Mouse (Mus musculus) gastrocnemius, postnatal 25 days (tissue): Measurements from ENCODE around the gene Defb3. TPM values are rescaled to one million over a fixed set of nuclear protein-coding genes. Genes with fewer than 3 reads are reported as not detected.
"Not testable (repeated sequence)": the region's sequence is repeated elsewhere in the genome, so short reads cannot be mapped to it uniquely, and the experiment has no call there.

Source experiments
- DNase-seq: peaks from one replicate; pipeline ENCODE4 v3.0.0; 2022
- long read RNA-seq, 2 experiments: library from polyadenylated mRNA; stranded (forward); transcript quantifications; one replicate each; pipeline ENCODE4 v2.0.0; 2021
- total RNA-seq, 2 experiments: library from RNA; stranded (reverse); gene quantifications; 1 replicate in 1 of 2; 2 replicates in 1 of 2; pipeline ENCODE4 v1.2.3; 2021

Defb3 gene
- not detected for total RNA-seq
- long read RNA-seq, experiment 1 = 0 reads
- long read RNA-seq, experiment 2 = 0 reads

GRCm38 (mm10) chr8:19293060-19293459 lies at the start of gene Defb3:
Defb3 (plus strand) TSS chr8:19293360.
- DNase-seq = not testable (repeated sequence)

DNA sequence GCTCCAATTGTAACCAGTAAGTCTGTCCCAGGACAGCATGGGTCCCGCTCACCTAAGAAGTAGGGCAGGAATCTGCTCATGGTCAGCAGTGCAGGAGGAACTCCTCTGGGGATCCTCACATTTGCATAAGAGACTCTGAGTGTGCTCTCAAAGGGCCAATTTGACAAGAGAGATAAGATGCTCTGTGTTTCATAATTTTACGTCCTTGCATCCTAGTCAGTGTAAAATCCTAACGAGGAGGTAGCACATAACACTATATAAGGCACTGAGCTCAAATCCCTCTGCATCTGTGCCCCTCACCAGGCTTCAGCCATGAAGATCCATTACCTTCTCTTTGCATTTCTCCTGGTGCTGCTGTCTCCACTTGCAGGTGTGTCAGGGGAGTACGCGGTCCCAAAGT lies 45.9 kb upstream of the Defb3 start, which contains the start of gene Defb5:
Gene Defb5, plus strand, starts transcription at position 301 of the 400 bp plus-strand sequence.
- DNase-seq = no peak

DNA sequence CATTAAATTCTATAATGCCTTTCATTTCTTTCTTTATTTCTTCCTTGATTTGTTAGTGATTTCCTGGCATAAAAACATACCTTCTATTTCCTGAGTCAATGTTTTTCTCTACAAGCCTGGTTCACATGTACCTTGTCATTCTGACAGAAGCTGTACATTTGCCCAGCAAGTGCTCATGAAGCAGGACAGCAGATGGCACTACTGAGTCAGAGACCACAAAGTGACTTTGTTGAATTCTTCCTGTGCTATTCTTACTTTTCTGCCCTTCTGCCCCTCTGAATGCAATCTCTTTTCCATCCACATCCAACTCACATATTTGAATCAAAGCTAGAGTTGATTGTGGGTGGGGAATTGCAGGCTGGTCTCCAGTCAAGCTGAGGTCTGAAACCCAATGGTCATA lies 35.0 kb upstream of the Defb3 start:
- DNase-seq = no peak

DNA sequence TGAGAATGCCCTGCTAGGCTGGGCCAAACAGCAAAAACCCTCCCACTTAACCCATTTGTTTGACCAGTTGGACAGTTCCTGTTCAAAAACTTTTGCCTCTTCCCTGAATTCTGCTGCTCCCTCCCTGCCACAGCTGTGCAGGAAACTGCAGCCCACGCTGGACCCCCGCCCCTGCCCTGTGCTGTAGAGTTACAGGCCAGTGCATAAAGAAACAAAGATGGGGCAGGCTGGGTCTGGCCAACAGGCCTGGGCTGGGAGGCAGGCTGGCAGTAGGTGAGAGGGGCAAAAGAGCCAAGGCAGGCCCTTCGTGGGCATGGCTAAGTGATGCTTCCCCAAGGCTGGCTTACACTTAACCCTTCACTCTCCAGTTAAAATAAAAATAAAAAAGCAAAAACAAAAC lies 33.5 kb upstream of the Defb3 start:
- DNase-seq = no peak

DNA sequence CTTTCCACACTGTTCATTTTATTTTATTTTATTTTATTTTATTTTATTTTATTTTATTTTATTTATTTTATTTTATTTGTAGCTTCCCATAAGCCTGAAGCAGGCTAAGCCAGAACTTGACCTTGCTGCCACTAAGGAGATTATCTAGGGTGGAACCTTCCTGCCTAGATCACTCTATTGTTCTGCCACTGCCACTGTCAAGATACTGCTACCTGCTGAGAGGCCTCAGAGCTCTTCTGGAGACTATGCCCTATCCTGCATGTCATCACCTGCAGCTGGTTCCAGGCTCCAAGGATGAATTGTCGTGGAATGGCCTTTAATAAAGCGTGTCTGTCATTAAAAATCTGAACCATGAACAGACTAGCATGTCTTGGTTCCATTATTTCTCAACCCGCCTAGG lies 5.2 kb downstream of the Defb3 start:
- DNase-seq = not testable (repeated sequence)

DNA sequence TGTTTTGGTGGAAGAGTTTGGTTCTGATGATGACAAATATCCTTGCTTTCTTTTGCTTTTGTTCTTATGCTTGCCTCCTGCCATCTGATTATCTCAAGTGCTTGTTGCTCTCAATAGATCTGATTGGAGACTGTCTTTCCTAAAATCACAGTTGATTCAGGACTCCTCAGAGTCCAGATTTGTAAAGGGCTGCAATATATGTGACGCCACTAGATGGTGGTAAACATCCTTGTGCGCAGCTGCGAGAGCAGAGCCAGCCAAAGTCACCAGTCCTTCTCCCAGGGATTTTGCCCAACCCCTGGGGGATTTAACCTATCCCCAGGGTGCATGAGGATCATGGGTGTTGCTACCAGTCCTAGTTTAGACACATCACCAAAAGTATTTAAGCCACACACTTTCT lies 38.7 kb downstream of the Defb3 start:
- DNase-seq = no peak

Other genes starting within 250 kb of the Defb3 start
- gene Defb39, start 228.6 kb upstream of the Defb3 start, total RNA-seq = not detected
- gene Defb12, start 178.5 kb upstream of the Defb3 start, total RNA-seq = not detected
- not detected for gene Defb34, start 169.6 kb upstream of the Defb3 start, total RNA-seq
- not detected for gene Gm45826, start 152.6 kb upstream of the Defb3 start, total RNA-seq
- not detected for gene Defb14, start 99.0 kb upstream of the Defb3 start, total RNA-seq
- gene Defb4, start 94.7 kb upstream of the Defb3 start, total RNA-seq = not detected
- not detected for gene Defb6, start 67.9 kb upstream of the Defb3 start, total RNA-seq
- gene Defb46, start 53.4 kb upstream of the Defb3 start, total RNA-seq = not detected
- not detected for gene Defb5, start 45.8 kb upstream of the Defb3 start, total RNA-seq
- not detected for gene Defb8, start 154.2 kb downstream of the Defb3 start, total RNA-seq
- not detected for gene Defb7, start 201.7 kb downstream of the Defb3 start, total RNA-seq